Mouse (Mus musculus): ENCODE data around the gene Cldn13. TPM values are rescaled to one million over a fixed set of nuclear protein-coding genes. Genes with fewer than 3 reads are reported as not detected.

Cldn13 gene
- total and polyA plus RNA-seq, 3 experiments = 1.9 to 41.2 TPM; not detected in 1

DNA sequence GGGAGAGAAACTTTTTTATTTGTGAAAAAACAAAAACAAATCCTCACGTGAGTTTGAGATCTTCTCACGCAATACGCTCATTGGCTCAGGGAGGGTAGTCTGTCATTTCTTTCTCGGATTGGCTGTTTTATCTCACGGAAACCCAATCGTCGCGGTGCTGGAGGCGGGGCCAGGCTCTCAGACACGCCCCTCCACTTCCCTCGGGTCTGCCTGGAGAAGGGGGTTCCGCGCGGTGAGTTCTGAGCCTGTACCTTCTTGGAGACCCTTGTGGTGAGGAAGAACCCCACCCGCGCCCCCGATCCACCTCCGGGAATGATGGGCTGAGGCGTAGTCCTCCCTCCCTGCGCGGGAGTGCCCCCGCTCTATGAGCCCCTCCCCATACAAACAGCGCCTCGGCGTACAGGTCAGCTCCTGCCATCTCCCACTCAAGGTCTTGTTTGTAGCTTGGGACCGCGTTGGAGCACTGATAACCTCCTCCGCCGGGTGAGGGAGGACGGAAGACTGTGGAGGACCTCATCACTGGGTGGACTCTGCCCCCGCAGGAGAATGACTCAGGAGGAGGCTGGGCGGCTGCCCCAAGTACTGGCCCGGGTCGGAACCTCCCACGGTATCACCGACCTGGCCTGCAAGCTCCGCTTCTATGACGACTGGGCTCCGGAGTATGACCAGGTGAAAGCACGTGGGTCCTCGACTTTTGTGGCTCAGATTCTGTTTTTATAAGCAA lies 17.0 kb upstream of the Cldn13 start, which contains the start of gene Mettl27:
Mettl27 (plus strand) TSS at position 190 of the 724 bp plus-strand sequence.
- TF ChIP-seq GATA1 (IDR thresholded peaks at IDR 0.05; ENCODE audit: borderline replicate concordance, low read length) = no peak
- TF ChIP-seq POLR2AphosphoS5 (IDR thresholded peaks at IDR 0.05; ENCODE audit: insufficient replicate concordance, low read depth, low read length) = no peak
- TF ChIP-seq CTCF (IDR thresholded peaks at IDR 0.05; ENCODE audit: low read depth, low read length) = no peak
- no peak for TF ChIP-seq GATA2 (IDR thresholded peaks at IDR 0.05; ENCODE audit: borderline replicate concordance, low read depth, low read length)
- no peak for TF ChIP-seq TAL1 (conservative IDR thresholded peaks at IDR 0.05; ENCODE audit: low read depth, low read length)
- H3K9me3 ChIP-seq (replicated peaks) = no peaks in the 10 kb centered on the region
- DNase-seq (ENCODE audit: low spot score) = peak; percentile 93
- peaks cover 21% of the 10 kb centered on the region for H3K36me3 ChIP-seq (replicated peaks)
- H3K4me1 ChIP-seq (ENCODE audit: insufficient read depth, low read depth, low read length) = peaks cover 30% of the 10 kb centered on the region
- H3K4me3 ChIP-seq (ENCODE audit: low read depth, low read length) = peak within 1 kb of the TSS; percentile 77
- ATAC-seq (ENCODE audit: extremely low read depth, insufficient number of reproducible peaks, low FRiP score, poor library complexity, severe bottlenecking) = peak; percentile 89
- H3K27me3 ChIP-seq (ENCODE audit: insufficient read depth, low read length) = peaks cover 9% of the 10 kb centered on the region

DNA sequence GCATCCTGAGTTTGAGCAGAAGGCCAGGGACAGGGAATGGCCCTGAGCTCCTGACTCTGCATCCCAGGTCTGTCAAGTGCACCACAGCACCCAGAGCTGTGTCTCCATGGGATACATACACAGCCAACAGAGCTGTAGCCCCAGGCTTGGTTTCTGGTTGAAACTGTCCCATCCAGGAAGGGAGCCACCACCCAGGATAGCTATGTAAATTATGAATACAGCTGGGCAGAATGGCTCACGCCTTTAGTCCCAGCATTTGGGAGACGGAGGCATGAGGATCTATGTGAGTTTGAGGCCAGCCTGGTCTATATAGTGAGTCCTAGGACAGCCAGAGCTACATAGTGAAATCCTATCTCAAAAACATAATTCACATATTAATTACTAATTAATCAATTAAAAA lies 14.7 kb upstream of the Cldn13 start:
- peaks cover 9% of the 10 kb centered on the region for H3K27me3 ChIP-seq (ENCODE audit: insufficient read depth, low read length)
- no peak for TF ChIP-seq GATA1 (IDR thresholded peaks at IDR 0.05; ENCODE audit: borderline replicate concordance, low read length)
- H3K9me3 ChIP-seq (replicated peaks) = no peaks in the 10 kb centered on the region
- DNase-seq (ENCODE audit: low spot score) (no peak), ATAC-seq (ENCODE audit: extremely low read depth, insufficient number of reproducible peaks, low FRiP score, poor library complexity, severe bottlenecking) (no peak)
- no peak overlapping the region for H3K4me3 ChIP-seq (ENCODE audit: low read depth, low read length)
- H3K4me1 ChIP-seq (ENCODE audit: insufficient read depth, low read depth, low read length) = peaks cover 19% of the 10 kb centered on the region
- peaks cover 12% of the 10 kb centered on the region for H3K36me3 ChIP-seq (replicated peaks)

- Histone ChIP-seq H3K9me3 (replicated peaks) (no peaks in the 10 kb centered on the region), H3K4me1 (ENCODE audit: insufficient read depth, low read depth, low read length) (peaks cover 9% of the 10 kb centered on the region), H3K4me3 (ENCODE audit: low read depth, low read length) (no peak overlapping the region), H3K27me3 (ENCODE audit: insufficient read depth, low read length) (peaks cover 4% of the 10 kb centered on the region), H3K36me3 (replicated peaks) (no peaks in the 10 kb centered on the region)
- TF ChIP-seq TAL1 (conservative IDR thresholded peaks at IDR 0.05; ENCODE audit: low read depth, low read length) (no peak), CTCF (IDR thresholded peaks at IDR 0.05; ENCODE audit: low read depth, low read length) (no peak), POLR2AphosphoS5 (IDR thresholded peaks at IDR 0.05; ENCODE audit: insufficient replicate concordance, low read depth, low read length) (no peak), GATA1 (IDR thresholded peaks at IDR 0.05; ENCODE audit: borderline replicate concordance, low read length) (no peak), GATA2 (IDR thresholded peaks at IDR 0.05; ENCODE audit: borderline replicate concordance, low read depth, low read length) (no peak)
- ATAC-seq (ENCODE audit: extremely low read depth, insufficient number of reproducible peaks, low FRiP score, poor library complexity, severe bottlenecking) = no peak
- DNase-seq (ENCODE audit: low spot score) = no peak
These were observed 11.4 kb upstream of the Cldn13 start for GRCm38 (mm10) chr5:134926726-134927125.

- no peak overlapping the region for H3K4me3 ChIP-seq (ENCODE audit: low read depth, low read length)
- H3K4me1 ChIP-seq (ENCODE audit: insufficient read depth, low read depth, low read length) = peaks cover 39% of the 10 kb centered on the region
- DNase-seq (ENCODE audit: low spot score) (no peak), ATAC-seq (ENCODE audit: extremely low read depth, insufficient number of reproducible peaks, low FRiP score, poor library complexity, severe bottlenecking) (no peak)
- H3K36me3 ChIP-seq (replicated peaks) = no peaks in the 10 kb centered on the region
- TF ChIP-seq GATA1 (IDR thresholded peaks at IDR 0.05; ENCODE audit: borderline replicate concordance, low read length) (no peak), GATA2 (IDR thresholded peaks at IDR 0.05; ENCODE audit: borderline replicate concordance, low read depth, low read length) (no peak), POLR2AphosphoS5 (IDR thresholded peaks at IDR 0.05; ENCODE audit: insufficient replicate concordance, low read depth, low read length) (no peak), CTCF (IDR thresholded peaks at IDR 0.05; ENCODE audit: low read depth, low read length) (no peak), TAL1 (conservative IDR thresholded peaks at IDR 0.05; ENCODE audit: low read depth, low read length) (no peak)
- no peaks in the 10 kb centered on the region for H3K9me3 ChIP-seq (replicated peaks)
- no peaks in the 10 kb centered on the region for H3K27me3 ChIP-seq (ENCODE audit: insufficient read depth, low read length)
These were observed 7.8 kb upstream of the Cldn13 start for GRCm38 (mm10) chr5:134923141-134923540.

GRCm38 (mm10) chr5:134921106-134921505 lies 5.8 kb upstream of the Cldn13 start:
- TF ChIP-seq GATA1 (IDR thresholded peaks at IDR 0.05; ENCODE audit: borderline replicate concordance, low read length) (no peak), POLR2AphosphoS5 (IDR thresholded peaks at IDR 0.05; ENCODE audit: insufficient replicate concordance, low read depth, low read length) (no peak), TAL1 (conservative IDR thresholded peaks at IDR 0.05; ENCODE audit: low read depth, low read length) (peak; percentile 69), GATA2 (IDR thresholded peaks at IDR 0.05; ENCODE audit: borderline replicate concordance, low read depth, low read length) (no peak), CTCF (IDR thresholded peaks at IDR 0.05; ENCODE audit: low read depth, low read length) (no peak)
- ATAC-seq (ENCODE audit: extremely low read depth, insufficient number of reproducible peaks, low FRiP score, poor library complexity, severe bottlenecking) (peak; percentile 17; the same call in 1 of the 2 replicates), DNase-seq (ENCODE audit: low spot score) (no peak)
- H3K4me3 ChIP-seq (ENCODE audit: low read depth, low read length) = peak overlapping the region; percentile 0; the same call in 1 of the 2 replicates
- H3K27me3 ChIP-seq (ENCODE audit: insufficient read depth, low read length) = no peaks in the 10 kb centered on the region
- H3K36me3 ChIP-seq (replicated peaks) = no peaks in the 10 kb centered on the region
- peaks cover 4% of the 10 kb centered on the region for H3K9me3 ChIP-seq (replicated peaks)
- peaks cover 42% of the 10 kb centered on the region for H3K4me1 ChIP-seq (ENCODE audit: insufficient read depth, low read depth, low read length)

DNA sequence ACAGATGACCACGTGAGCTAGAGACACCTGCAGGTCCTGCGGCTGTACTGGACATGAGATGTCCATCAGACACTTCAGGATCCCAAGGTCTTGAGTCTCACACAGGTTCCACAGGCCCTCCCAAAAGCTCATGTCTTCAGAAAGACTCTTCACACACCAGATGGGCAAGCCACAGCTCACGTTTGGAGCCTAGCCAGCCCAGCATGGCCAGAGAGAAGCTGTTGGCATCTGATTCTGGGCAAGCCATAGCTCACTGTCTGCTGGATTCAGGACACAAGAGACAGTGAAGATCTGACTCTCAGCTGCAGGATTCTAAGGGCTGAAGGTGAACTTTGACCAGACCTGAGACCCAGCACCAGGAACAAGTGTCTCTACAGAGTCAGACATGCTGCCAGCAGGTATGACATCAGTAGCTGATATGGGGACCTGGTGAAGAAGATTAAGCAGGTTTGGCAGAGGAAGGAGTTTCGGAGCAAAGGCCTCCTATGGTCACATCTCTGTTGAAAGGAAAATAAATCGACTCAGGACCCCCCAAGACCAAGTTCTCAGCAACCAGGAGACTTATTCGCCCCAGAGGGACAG lies 4.9 kb upstream of the Cldn13 start:
- no peak for DNase-seq (ENCODE audit: low spot score)
- TF ChIP-seq TAL1 (conservative IDR thresholded peaks at IDR 0.05; ENCODE audit: low read depth, low read length) (no peak; the same call in 1 of the 2 replicates), POLR2AphosphoS5 (IDR thresholded peaks at IDR 0.05; ENCODE audit: insufficient replicate concordance, low read depth, low read length) (no peak), GATA1 (IDR thresholded peaks at IDR 0.05; ENCODE audit: borderline replicate concordance, low read length) (no peak), GATA2 (IDR thresholded peaks at IDR 0.05; ENCODE audit: borderline replicate concordance, low read depth, low read length) (no peak), CTCF (IDR thresholded peaks at IDR 0.05; ENCODE audit: low read depth, low read length) (no peak)
- H3K27me3 ChIP-seq (ENCODE audit: insufficient read depth, low read length) = no peaks in the 10 kb centered on the region
- peaks cover 51% of the 10 kb centered on the region for H3K4me1 ChIP-seq (ENCODE audit: insufficient read depth, low read depth, low read length)
- peaks cover 4% of the 10 kb centered on the region for H3K9me3 ChIP-seq (replicated peaks)
- no peak overlapping the region for H3K4me3 ChIP-seq (ENCODE audit: low read depth, low read length)
- H3K36me3 ChIP-seq (replicated peaks) = no peaks in the 10 kb centered on the region
- ATAC-seq (ENCODE audit: extremely low read depth, insufficient number of reproducible peaks, low FRiP score, poor library complexity, severe bottlenecking) = no peak

All from G1E (cell line).